Mouse (Mus musculus) urinary bladder, postnatal 25 days (tissue): ENCODE measurements at regions not wholly inside any gene's neighbourhood (a gene's known extent, or its start where the extent isn't known, plus 50 kb on each side); places are given as distances from the start of the nearest gene placed in this dataset.

Source experiments
- DNase-seq: peaks from one replicate; pipeline ENCODE4 v3.0.0; 2022; ENCODE audit warnings: low spot score

- no peak for DNase-seq
These were observed 122.0 kb downstream of the Mycn start for GRCm38 (mm10) chr12:12819746-12820145.

- no peak for DNase-seq
These were observed 127.0 kb downstream of the Mycn start for GRCm38 (mm10) chr12:12814693-12815092.

GRCm38 (mm10) chr12:12812873-12813272 is 128.8 kb downstream of the Mycn start:
- no peak for DNase-seq

- no peak for DNase-seq
These were observed 130.8 kb downstream of the Mycn start for GRCm38 (mm10) chr12:12810943-12811342.

- peak; percentile 8 for DNase-seq
These were observed 131.4 kb downstream of the Mycn start for GRCm38 (mm10) chr12:12810159-12810885.

- no peak for DNase-seq
These were observed 133.6 kb downstream of the Mycn start for GRCm38 (mm10) chr12:12808120-12808519.

- no peak for DNase-seq
These were observed 138.1 kb downstream of the Mycn start for GRCm38 (mm10) chr12:12803602-12804001.

- no peak for DNase-seq
These were observed 139.3 kb downstream of the Mycn start for GRCm38 (mm10) chr12:12802396-12802795.

- no peak for DNase-seq
These were observed 140.0 kb downstream of the Mycn start for GRCm38 (mm10) chr12:12801700-12802099.

- no peak for DNase-seq
These were observed 141.6 kb downstream of the Mycn start for GRCm38 (mm10) chr12:12800120-12800519.

GRCm38 (mm10) chr12:12789052-12789451 is 152.7 kb downstream of the Mycn start:
- DNase-seq, result no peak

GRCm38 (mm10) chr12:12788263-12788852 is 153.4 kb downstream of the Mycn start:
- no peak for DNase-seq

GRCm38 (mm10) chr12:12787608-12788262 is 154.0 kb downstream of the Mycn start:
- DNase-seq, result no peak

- DNase-seq, result no peak
These were observed 154.6 kb downstream of the Mycn start for GRCm38 (mm10) chr12:12787161-12787560.

GRCm38 (mm10) chr12:12783699-12784605 is 157.8 kb downstream of the Mycn start:
- no peak for DNase-seq

GRCm38 (mm10) chr12:12781526-12781925 is 160.2 kb downstream of the Mycn start:
- no peak for DNase-seq

- DNase-seq, result no peak
These were observed 163.0 kb downstream of the Mycn start for GRCm38 (mm10) chr12:12778563-12779256.

- no peak for DNase-seq
These were observed 164.3 kb downstream of the Mycn start for GRCm38 (mm10) chr12:12777422-12777821.

GRCm38 (mm10) chr12:12776783-12777182 is 164.9 kb downstream of the Mycn start:
- DNase-seq, result no peak

- no peak for DNase-seq
These were observed 170.7 kb downstream of the Mycn start for GRCm38 (mm10) chr12:12770970-12771369.

GRCm38 (mm10) chr12:12766510-12767304 is 175.0 kb downstream of the Mycn start:
- DNase-seq, result no peak
